Mouse (Mus musculus) thymus, adult 2 months (tissue): Measurements from ENCODE around the gene 1700066M21Rik.

Source experiments
- CTCF ChIP-seq: fragments of 200-500 bp; IDR thresholded peaks from 2 replicates; pipeline ENCODE4 v1.5.1; 2012; ENCODE audit warnings: mild to moderate bottlenecking, control low read depth, low read length, moderate library complexity, borderline replicate concordance; ENCODE audit not compliant: control insufficient read depth, poor library complexity, insufficient read depth; ENCODE audit errors: extremely low read depth
- POLR2A ChIP-seq: fragments of 200-500 bp; IDR thresholded peaks from 2 replicates; pipeline ENCODE4 v1.6.1; 2012; ENCODE audit warnings: mild to moderate bottlenecking, low read length, control low read depth, moderate library complexity; ENCODE audit not compliant: control insufficient read depth, poor library complexity, insufficient read depth; ENCODE audit errors: extremely low read depth

DNA sequence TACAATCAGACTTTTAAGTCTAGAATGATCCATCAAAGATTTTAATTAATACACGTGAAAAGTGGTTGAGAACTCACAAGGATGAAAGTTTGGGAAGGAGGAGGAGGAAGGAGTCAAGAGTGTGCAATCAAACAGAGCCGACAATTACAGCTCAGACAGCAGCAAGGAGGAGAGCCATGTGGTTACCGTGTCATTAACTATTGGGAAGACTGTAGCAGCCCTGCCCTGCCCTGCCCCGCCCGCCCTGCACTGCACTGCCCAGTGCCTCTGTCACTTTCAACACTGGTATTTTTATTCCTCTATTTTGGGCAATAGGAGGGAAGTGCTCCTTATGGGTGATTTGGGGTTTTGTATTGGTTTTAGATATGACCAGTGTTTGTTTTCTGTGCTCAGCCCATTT, 42.2 kb upstream of the 1700066M21Rik start:
- TF ChIP-seq POLR2A (no peak), CTCF (no peak)
